Comparison of ENCODE assay signal across 11 mouse cellular contexts in the genomic region with DNA sequence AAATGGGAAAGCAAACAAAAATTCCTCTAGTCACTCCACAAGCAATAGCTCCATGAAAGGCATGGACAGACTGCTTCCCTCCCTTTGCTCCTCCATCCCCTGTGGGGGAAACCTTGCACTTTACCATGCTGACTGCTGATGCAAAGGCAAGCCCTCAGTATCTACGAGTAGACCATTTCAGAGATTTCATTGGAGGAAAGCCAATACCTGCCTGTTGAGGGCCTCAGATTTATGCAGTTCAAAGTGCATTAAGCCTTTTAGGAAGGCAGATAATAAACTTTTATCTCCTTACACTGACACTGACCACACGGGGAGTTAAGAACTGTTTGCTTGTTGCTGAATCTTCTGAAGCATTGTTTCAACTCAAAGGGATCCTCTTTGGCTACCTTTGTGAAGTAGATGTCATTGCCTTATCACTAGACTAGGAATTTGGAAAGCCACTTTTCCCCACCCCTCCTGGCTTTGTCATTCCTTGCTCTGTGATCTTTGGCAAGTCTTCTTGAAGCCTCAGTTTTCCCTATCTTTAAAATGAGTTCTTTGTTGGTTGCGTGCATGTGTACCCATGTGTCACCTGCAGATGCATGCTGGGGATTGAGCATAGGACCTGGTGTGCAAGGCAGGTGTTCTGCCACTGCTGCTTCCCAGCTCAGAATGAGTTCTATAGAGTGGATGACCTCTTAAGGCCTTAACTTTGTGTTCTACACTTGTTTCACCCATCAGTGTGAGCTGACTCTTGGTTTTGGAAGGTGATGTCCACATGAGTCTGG.
"Had no signal": no experiment of that assay in that cellular context is flagged by ENCODE, and none has a peak within 500 bp of the region (broad histone marks: within the 10 kb centered on the region; RNA-seq: fewer than 3 reads in every experiment).

No protein-coding gene starts in this region.

- H3K9ac ChIP-seq: kidney, embryonic 15.5 days; limb, embryonic 13.5 days; liver, embryonic 14.5 days; midbrain, embryonic 12.5 days; neural tube, embryonic 13.5 days had no signal

- H3K4me3 ChIP-seq: kidney, embryonic 15.5 days; limb, embryonic 13.5 days; midbrain, embryonic 12.5 days; neural tube, embryonic 13.5 days had no signal

- H3K27ac ChIP-seq: kidney, embryonic 15.5 days; limb, embryonic 13.5 days; liver, embryonic 14.5 days; midbrain, embryonic 12.5 days had no signal

- DNase-seq: kidney, postnatal 25 days; layer of hippocampus, adult 9-11 months; left cerebral cortex, postnatal 4 days; lung, adult 18-20 months; right cerebral cortex, postnatal 14 days; thymus, postnatal 36 days had no signal

- H3K27me3 ChIP-seq: kidney, embryonic 15.5 days; limb, embryonic 13.5 days; midbrain, embryonic 12.5 days; neural tube, embryonic 13.5 days had no signal

- H3K9me3 ChIP-seq: kidney, embryonic 15.5 days; limb, embryonic 13.5 days; midbrain, embryonic 12.5 days; neural tube, embryonic 13.5 days had no signal

- H3K4me2 ChIP-seq: kidney, embryonic 15.5 days; limb, embryonic 13.5 days; midbrain, embryonic 12.5 days; neural tube, embryonic 13.5 days had no signal
